Mouse (Mus musculus): ENCODE results near the gene Adamts7.

The Adamts7 gene

DNA sequence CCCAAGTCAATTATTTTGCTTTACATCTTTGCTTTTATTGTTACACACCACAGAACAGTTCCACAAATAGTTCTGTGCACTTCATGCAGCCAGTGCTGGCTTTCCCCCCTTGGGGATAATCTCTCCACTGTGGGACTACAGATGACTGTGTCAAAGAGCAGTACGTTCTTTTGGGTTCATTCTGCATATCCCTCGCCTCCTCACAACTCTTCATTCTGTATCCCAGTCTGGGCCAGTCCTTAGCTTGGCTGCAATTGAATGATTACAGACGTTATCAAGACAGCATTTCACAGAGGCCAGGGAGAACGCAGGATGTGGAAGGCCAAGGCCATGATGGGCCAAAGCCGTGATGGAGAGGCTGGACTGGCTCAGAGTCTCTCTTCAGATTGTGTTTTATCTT lies 16.0 kb upstream of the Adamts7 start:
- DNase-seq (ENCODE audit: low read depth, low spot score) = no peak

DNA sequence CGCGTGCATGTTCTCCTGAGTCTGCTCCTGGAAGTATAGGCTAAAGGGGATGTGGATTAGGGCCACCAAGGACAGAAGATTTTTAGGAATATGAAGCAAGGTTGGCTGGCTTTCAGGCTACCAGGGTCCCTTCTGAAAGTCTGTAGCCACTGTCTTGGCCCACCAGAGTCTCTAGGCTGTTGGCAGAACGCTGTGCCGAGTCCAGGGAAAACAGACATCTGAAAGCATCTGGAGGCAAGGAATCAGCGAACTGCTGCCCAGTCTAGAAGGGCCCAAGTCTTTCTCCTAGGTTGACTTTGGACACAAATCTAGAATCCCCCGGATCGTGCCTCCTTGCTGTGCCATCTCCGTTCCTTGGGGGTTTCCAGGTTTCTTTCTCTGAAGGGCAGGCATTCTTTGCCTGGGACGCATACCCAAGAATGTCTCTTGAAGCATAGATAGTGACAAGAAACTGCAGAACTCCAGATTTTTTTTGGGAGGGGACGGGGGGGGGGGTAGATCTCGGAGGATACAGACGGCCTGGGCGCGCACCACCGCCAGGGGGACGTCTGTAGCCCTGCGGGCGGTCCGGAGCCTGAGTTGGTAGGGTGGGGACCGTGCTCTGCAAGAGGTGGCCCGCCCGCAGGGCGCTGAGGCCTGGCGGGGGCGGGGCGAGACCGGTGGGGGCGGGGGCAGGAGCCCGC lies 485 bp upstream of the Adamts7 start:
- DNase-seq (ENCODE audit: low read depth, low spot score) = no peak

DNA sequence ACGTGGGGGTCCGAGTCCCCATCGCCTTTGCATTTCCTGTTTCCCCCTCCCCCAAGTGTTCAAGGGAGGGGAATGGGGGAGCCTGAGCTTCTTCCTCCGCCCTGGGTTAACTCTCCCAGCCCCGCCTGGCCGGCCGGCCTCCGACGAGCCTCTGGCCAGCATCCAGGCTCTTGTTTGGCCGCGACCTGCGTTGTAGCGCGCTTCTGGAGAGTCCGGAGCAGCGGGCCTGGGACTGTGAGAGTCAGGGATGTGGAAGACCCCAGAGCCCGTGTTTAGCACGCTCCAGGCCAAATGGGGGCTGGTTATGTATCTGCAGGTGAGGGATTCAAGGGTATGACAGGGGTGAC lies 853 bp downstream of the Adamts7 start:
- DNase-seq (ENCODE audit: low read depth, low spot score) = no peak

DNA sequence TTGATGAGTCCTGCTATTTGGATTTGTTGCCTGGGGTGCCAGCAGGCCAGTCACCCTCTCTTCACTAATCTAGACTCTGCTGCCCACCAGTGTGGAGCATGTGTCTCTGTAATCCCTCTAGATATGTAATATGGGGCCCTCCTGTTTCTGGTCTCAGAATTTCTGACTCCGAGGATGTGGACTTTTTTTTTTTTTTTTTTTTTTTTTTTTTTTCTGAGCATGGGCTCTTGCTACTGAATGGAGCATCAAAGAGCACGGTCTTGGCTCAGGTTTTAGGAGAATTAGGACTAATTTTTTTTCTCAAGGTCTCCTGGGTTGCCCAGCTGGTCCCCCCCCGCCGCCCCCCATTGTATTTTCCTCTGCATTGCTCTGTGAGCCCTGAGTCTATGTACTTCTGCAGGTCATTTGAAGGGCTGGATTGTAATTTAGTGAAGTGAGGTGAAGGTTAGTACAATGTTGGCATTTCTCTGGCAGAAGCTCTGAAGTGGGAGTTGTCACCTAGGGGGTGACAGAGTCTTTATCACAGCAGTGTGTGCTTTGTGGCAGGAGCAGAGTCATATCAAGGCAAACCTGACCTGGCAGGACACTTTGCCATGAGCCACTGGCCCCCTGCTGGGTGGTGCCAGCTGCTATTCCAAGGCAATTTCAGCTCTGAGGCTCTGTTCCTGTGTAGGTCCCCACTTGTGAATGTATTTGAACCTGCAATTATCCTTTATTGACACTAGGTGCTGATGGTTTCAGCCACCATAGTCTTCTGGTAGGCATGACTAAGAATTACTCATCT lies 2.0 kb downstream of the Adamts7 start:
- DNase-seq (ENCODE audit: low read depth, low spot score) = no peak

DNA sequence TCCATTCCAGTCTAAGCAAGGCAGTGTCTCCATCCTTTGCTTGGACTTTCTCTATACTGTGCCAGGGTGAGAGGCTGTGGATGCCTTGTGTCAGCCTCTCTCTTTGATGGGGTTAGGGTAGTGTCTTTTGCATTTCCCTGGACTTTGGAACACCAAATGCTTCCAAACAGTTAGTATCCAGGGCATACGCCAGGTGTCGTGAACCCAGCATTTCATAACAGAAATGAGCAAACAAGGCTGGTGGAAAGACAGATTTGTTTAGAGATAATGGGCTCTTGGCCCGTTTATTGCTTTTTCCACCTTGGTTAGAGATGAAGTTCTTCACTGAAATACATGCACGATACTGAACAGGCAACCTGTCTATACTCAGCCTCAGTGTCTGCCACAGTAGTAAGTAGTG lies 2.7 kb downstream of the Adamts7 start:
- DNase-seq (ENCODE audit: low read depth, low spot score) = no peak

DNA sequence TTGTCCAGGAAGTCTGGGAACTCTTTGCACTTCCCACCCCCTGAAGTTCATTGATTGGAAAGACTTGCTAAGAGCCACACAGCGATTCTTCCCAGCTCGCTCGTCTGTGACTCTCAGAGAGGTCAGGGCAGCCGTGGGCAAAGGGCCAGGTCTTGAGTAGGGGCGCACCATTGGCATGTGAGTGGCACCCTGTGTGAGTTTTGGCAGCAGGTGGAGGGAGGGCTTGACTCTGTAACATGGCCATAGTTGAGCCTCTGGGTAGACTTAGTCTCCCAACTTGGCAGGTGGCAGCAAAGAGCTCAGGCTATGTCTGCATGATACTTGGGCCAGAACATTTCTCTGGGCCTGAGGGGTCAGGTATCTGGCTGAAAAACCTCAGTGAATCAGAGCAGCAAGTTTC lies 3.7 kb downstream of the Adamts7 start:
- DNase-seq (ENCODE audit: low read depth, low spot score) = no peak

DNA sequence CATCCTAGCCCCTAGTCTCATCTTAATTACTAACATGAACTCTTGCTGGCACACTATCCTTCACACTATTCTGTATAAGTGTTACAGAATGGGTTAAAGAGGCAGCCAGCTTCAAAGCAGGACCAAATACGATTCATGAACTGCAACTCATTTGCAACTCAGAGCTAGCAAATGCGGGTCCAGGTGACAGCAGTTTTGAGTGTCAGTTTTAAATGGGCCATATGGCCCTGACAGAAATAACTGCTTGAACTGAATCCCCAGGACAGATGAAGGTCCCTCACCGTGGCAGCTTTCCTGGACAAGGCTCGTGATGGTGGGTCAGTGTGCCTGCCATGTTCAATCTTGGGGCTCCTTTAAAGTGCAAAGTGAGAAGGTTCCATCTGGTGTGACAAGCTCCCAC lies 7.1 kb downstream of the Adamts7 start:
- no peak for DNase-seq (ENCODE audit: low read depth, low spot score)

DNA sequence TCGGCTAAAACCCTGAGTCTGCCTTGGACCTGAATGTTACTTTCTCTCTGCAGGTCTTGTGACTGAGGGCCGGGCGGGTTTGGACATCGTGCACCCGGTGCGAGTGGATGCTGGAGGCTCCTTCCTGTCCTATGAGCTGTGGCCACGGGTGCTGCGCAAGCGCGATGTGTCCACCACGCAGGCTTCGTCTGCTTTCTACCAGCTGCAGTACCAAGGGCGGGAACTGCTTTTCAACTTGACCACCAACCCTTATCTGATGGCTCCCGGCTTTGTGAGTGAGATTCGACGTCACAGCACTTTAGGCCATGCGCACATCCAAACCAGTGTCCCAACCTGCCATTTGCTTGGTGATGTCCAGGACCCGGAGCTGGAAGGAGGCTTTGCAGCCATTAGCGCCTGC lies 8.6 kb downstream of the Adamts7 start:
- DNase-seq (ENCODE audit: low read depth, low spot score) = no peak

DNA sequence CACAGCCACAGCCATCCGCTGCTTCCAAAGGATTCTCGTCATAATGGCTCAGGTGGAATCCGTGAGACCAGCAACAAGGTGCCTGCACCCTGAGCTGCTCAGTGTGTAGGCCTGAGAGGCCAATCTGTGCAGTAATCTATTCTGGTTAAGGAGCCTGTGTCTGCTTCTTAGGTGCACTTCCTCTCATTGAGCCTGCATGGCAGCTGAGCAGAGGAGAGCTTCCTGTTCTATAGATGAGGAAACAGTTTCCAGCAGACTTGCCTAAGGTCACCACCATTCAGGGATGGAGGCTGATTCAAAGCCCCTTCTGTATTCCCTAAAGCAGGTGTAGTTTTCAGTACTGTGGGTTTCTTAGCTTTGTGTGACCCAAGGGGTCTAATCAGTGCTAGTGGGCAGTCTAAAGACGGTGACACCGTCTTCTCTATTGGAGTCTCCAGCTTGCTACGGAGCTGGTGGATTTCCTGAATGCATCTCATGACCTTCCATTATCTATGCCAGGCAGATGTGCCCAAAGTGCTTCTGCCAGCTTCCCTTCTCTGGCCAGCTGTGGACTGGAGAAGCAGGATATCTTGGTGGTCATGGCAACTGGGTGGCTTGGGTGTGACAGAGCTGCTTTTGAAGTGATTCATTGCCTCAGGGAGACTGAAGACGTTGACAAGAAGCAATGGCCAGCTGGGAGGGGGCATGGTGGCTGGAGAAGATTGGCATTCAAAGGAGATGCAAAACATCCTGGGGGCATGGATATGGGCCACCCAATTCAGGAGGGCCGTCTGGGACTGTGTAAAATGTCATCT lies 9.9 kb downstream of the Adamts7 start:
- no peak for DNase-seq (ENCODE audit: low read depth, low spot score)

DNA sequence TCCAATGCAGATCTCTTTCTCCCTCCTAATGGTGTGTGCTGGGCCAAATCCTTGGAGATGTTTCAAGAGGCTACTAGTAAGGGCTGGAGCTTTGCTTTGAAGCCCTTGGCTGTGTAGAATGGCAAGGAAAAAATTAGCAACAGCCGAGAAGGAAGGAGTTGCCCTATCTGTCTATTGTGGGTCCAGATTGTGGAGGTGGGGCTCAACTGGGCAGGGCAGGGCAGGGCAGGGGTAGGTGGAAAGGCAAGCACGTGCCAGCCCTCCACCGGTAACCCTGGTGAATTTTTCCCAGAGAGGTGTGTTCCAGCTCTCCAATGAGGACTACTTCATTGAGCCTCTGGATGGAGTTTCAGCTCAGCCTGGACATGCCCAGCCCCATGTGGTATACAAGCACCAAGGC lies 10.5 kb downstream of the Adamts7 start:
- no peak for DNase-seq (ENCODE audit: low read depth, low spot score)

DNA sequence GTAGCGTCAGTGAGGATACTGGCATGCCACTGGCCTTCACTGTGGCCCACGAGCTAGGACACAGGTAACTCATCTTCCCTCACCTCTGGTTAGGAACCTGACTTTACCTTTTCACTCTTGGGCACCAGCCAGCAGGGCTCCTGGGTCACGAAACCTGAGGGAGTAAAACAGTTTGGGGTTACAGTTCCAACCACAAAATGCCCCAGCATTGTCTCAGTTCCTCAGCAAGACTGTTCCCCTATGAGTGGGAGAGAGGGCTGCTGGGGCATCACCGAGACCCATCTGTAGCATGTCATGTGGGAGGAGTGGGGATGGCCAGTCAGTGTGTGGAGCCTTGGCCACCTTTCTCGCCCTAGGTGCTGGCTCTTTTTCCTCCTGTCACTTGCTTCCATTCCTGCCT lies 16.5 kb downstream of the Adamts7 start:
- DNase-seq (ENCODE audit: low read depth, low spot score) = no peak

DNA sequence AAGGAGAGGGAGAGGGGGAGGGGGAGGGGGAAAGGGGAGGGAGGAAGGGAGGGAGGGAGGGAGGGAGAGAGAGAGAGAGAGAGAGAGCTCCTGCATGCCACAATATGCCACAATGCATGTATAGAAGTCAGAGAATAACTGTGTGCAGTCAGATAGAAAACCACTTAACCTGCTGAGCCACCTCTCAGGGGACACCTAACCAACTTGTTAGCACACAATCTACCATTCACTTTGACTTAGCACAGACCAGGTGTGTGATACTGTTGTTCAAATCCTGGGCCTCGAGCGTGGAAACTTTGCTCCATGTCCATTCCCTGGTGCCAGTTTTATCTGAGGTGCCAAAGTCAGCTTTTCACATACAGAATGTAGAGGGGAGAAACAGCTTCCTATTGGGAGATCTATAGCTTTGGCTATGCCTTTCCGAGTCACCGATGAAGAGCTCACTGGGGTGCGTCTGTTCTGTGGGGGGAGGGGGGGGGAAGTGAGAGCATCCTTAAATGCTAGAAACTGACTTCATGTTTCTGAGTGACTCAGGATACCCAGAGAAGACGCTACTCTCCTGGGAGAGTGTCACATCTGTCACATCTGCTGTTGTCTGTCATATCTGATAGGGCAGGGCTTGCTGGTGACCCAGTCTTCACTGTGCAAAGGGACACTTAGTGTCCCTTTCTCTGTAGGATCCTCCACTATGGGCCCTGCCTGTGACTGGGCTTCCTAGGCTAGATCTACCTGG lies 19.0 kb downstream of the Adamts7 start:
- DNase-seq (ENCODE audit: low read depth, low spot score) = no peak

DNA sequence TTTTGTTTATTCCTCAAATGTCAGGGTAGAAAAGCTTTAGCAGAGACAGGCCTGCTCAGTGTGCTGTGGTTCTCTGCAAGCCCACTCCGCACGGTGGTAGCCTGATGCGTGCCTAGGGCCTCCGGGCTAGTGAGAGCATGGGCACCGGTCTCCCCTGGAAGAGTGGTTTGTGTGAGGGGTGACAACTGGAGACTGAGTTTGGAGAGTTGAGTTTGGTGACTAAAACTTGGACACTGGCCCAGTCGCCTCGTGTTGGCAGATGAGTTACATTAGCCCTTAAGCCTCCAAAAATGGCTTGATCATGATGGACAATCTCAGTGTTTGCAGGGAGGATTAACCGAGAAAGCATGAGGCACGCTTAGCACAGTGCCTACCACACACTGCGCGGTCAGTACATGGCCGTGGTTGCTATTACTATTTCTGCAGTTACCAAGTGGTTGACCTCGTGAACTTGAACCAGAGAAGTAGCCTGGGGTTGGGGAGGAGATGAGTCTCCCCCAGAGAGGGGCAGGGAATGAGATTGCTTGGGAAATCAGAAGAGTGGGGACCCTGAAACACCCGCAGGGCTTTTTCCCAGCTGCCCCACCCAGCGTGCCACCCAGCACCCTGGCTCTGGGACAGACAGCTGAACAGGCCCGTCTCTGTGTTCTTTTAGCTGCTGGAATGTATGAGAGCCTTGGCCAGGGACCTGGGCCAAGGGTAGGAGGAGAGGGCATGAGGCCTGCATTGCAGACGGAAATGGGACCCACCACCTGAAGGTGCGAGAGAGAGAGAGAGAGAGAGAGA lies 20.0 kb downstream of the Adamts7 start:
- no peak for DNase-seq (ENCODE audit: low read depth, low spot score)

DNA sequence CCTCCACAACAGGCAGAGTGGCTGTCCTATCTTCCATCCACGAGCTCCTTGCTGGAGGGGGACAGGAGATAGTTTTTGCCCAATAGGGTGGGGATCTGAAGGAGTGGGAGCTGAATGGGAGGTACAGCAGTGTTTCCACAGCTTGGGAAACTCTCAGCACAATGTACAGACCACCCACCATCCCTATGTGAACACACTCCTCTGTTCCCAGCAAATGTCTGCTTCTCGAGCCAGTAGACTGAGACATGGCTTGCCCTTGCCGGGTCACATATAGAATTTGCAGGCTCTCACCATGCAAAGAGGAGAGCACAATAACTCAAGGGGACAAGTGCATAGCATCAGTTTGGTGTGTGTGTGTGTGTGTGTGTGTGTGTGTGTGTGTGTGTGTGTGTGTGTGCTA lies 20.7 kb downstream of the Adamts7 start:
- DNase-seq (ENCODE audit: low read depth, low spot score) = no peak

DNA sequence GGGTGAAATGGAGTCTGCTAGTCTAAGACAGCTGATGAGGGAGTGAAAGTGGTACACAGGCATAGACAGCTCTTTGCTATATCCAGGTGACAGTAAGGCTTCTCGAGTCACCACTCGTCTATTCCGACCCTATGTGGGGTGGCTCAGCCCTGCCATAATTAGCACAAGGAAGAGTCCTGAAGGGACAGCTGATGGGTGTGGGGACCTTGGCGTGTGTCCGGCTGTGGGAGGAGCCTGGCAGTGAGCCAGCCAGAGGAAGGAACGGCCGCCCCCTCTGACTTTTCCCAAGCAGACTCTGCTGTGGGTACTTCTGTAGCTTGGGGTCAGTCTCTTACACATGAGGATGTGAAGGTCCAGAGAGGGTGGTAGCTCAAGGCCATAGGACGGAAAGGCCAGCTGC lies 21.2 kb downstream of the Adamts7 start:
- no peak for DNase-seq (ENCODE audit: low read depth, low spot score)

DNA sequence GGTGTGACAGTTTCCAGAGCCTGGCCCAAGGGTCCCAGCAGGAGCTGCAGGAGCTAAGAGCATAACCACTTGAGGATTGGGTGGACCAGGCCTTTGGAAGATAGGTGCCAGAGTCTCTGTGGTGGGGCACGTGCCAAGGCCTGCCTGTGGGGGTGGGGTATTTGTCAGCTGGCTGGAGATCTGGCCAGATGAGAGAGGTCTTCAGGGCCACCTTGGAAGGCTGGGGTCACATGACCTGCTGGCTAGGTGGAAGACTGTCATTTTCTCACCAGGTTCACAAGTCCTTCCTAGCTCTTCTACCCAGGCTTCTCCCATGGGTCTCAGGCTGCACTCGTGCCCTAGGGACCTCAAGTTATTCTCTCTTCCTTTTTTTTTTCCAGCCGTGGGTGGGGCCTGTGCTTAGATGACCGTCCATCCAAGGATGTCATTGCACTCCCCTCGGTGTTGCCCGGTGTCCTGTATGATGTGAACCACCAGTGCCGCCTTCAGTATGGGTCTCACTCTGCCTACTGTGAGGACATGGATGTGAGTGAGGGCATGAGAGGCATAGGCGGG lies 22.6 kb downstream of the Adamts7 start:
- no peak for DNase-seq (ENCODE audit: low read depth, low spot score)

DNA sequence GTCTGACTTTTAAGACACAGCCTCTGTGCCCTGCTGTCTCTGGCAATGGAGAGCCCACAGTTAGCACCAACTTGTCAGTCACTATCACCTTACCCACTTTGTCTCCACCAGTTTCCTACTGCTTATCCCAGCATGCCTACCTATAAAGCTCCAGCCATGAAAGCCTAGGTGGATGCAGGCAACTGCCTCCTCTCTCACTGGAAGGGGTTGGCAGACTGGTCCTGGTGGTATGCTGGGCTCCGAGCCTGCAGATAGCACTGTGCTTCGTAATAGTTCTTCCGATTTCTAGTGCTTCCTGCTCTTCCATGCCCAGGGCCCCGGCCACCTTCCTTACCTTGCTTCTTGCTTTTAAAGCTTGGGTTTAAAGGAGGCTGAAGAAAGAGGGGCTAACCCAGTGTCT lies 26.0 kb downstream of the Adamts7 start:
- no peak for DNase-seq (ENCODE audit: low read depth, low spot score)

DNA sequence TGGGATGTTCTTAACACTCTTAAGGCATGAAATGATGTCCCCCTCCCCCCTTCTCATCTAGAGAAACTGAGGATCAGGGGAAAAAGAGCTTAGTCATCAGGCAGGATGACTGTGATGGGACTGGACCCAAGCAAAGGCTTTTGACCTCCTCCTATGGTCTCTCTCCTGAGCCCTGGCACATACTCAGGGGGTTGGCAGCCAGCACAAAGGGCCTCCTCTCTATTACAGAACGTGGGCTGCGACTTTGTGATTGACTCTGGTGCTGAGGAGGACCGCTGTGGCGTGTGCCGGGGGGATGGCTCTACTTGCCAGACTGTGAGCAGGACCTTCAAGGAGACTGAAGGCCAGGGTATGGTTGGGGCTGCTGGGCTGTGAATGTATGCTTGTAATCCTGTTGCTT lies 26.5 kb downstream of the Adamts7 start:
- no peak for DNase-seq (ENCODE audit: low read depth, low spot score)

DNA sequence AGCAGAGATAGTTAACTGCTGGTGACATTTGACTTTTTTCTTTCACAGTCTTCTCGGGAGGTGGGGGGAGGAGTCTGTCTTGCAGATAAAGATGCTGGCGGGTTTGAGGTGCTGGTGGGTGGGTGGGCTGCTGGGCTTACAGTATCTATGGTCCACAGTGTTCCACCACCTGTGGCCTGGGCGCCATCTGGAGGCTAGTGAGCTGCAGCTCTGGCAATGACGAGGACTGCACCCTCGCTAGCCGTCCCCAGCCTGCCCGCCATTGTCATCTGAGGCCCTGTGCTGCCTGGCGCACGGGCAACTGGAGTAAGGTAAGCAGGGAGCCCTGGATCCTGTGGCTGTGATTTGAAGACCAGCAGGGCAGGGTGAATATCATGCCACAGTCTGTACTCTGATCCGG lies 32.1 kb downstream of the Adamts7 start:
- DNase-seq (ENCODE audit: low read depth, low spot score) = no peak

DNA sequence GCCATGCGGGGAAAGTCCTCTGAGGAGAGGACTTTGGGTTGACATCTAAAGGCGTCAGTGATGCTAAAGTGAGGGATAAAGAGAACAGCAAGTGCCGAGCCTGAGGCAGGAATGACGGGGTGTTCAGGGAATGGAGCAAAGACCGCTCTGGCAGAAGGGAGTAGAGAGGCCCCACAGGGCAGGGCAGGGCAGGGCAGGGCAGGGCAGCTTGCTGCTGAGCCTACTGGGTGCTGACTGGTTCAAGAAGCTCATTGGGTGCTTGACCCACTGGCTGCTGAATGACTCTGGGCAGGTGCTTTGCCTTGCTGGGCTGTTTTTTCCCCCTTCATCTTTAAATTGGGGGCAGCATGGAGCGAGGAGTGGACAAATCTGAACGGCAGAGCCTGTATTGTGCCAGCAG lies 33.4 kb downstream of the Adamts7 start:
- no peak for DNase-seq (ENCODE audit: low read depth, low spot score)

DNA sequence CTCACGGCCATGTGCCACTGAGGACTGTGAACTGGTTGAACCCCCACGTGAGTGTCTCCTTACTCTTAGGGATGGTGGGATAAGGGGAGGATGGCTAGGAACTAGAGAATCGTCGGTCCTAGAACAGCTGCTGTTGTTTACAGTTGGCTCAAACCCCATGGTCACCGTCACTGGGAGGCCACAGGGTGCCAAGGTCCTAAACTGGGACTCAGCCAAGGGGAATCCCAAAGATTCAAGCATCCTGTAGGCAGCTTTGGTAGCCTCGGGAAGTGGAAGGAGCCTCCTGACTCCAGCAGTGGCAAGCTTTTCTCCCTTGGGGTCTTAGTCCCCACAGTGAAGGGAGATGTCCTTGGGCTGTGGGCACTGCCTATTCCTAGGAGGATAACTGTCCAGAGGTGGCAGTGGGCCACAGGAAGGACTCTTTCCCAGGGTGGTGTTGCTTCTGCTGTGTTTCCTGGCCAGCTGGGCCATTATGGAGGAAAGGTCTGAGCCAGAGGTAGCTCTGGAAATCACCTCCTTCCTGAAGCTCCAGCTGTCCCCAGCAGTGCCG lies 34.3 kb downstream of the Adamts7 start:
- no peak for DNase-seq (ENCODE audit: low read depth, low spot score)

Data from telencephalon, adult 2 months (tissue).